Mouse (Mus musculus): Measurements from ENCODE around the gene Trim65.

Trim65 gene

GRCm38 (mm10) chr11:116130488-116131205 lies at the start of gene Trim65:
Trim65 (minus strand) TSS chr11:116131128.
- no peak for DNase-seq (ENCODE audit: extremely low read depth, low read depth, low spot score)

DNA sequence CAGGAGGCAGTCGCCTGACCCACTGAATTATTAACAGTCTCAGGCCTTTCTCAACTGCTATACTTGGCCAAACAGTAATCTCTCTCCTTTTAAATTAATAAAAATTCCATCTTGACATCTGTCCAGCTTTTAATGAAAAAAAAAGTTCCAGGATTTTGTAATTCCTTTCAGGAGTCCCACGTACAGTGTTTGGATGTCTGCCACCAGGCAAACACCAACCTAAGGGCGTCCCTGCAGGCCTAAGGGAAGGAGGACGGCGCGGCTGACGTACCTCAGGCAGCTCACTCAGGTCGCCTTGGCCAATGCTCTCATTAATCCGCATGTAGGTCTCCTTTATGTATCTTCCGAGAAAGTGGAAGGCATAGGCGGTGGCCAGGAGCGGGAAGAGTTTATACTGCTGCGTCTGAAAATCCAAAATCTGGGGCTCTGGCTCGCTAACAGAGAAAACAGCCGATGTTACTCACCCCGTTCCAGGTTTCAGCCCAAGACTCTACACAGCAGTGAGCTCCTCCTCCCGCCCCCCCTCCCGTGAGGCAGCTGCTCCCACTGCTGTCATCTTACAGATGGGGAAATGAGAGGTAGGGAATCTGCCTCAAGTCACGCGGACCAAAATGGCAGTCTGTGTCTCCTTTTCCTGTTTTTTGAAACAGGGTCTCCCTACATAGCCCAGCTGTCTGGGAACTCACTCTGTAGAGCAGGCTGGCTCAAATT lies 47.6 kb upstream of the Trim65 start:
- no peak for DNase-seq (ENCODE audit: extremely low read depth, low read depth, low spot score)

- no peak for DNase-seq (ENCODE audit: extremely low read depth, low read depth, low spot score)
Observed at GRCm38 (mm10) chr11:116176010-116176409, 45.1 kb upstream of the Trim65 start.

GRCm38 (mm10) chr11:116174775-116175448 lies 44.0 kb upstream of the Trim65 start:
- DNase-seq (ENCODE audit: extremely low read depth, low read depth, low spot score), result no peak

DNA sequence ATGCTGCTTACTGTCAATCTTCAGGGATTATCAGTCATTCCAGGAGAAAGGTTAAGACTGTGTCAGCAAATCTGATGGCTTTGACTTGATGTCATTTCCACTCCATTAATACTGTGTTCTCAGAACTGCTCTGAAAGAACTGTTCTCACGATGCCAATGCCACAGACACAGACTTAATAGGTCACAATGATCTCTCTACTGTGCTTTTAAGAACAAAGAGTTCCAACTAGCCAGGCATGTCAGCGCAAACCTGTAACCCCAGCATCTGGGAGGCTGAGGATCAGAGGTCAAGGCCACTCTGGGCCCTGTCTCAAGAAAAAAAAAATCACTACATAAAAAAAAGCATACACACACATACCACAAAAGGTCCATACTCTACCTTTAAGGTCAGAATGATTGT lies 41.0 kb upstream of the Trim65 start:
- no peak for DNase-seq (ENCODE audit: extremely low read depth, low read depth, low spot score)

DNA sequence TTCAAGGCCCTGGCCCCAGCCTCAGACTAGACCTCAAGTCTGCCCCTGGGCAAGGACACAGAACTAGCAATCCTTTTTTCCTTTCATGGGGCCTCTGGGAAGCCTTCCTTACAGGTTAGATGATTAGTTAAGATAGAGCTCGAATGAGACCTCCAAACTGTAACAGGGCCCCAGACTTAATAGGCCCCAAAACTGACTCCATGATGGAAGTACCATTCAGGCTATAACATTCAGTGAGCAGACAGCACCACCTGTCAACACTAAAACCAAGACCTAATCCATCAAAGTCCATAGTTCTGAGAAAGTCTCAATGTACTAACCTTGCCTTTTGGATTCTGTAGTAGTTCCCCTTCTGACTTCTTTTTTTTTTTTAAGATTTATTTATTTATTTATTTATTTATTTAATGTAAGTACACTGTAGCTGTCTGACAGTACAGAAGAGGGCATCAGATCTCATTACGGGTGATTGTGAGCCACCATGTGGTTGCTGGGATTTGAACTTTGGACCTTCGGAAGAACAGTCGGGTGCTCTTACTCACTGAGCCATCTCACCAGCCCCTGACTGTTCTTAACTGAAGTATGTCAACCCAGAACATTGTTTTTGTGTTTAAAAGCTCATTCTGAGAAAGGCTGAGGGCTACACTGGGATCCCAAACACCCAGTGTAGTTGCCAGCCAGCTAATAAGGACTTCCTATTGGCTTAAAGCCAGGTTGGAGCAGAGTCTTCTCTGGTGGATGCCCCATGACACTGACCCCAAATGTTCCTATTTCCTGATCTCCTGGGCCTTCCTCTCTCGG lies 39.3 kb upstream of the Trim65 start:
- no peak for DNase-seq (ENCODE audit: extremely low read depth, low read depth, low spot score)

DNA sequence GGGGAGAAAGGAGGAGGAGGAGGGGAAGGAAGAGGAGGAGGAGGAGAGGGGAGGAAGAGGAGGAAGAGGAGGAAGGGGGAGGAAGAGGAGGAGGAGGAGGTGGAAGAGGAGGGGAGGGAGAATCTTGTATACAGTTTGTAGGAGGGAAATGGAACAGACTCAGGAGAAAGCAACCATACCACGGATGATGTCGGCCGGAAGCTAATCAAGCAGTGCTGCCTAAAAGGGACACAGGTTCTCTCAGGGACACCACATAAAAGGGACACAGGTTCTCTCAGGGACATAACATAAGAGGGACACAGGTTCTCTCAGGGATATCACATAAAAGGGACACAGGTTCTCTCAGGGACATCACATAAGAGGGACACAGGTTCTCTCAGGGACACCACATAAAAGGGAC lies 38.3 kb upstream of the Trim65 start:
- no peak for DNase-seq (ENCODE audit: extremely low read depth, low read depth, low spot score)

GRCm38 (mm10) chr11:116167884-116168439 lies 37.0 kb upstream of the Trim65 start, which contains the start of gene Fbf1:
Fbf1 (minus strand) TSS chr11:116168166.
- DNase-seq (ENCODE audit: extremely low read depth, low read depth, low spot score), result no peak

- no peak for DNase-seq (ENCODE audit: extremely low read depth, low read depth, low spot score)
Observed at GRCm38 (mm10) chr11:116167232-116167631, 36.3 kb upstream of the Trim65 start.

DNA sequence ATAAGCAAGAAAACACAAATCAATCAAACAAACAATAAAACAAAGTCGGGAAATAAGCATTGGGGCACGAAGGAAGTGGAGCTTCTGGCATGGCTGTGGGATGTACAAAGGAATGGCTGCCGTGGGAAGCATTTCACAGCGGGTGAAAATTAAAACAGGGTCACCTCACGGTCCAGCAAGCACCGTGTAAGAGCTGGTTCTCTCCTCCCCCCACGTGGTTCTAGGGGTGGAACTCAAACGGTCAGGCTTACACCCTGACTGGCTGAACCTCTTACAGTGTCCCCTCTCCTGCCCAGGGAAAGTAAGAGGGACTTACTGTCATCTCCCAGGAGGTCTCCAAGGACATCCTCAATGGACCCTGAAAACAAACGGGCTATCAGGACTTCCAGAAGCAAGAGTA lies 32.1 kb upstream of the Trim65 start:
- DNase-seq (ENCODE audit: extremely low read depth, low read depth, low spot score), result no peak

- no peak for DNase-seq (ENCODE audit: extremely low read depth, low read depth, low spot score)
Observed at GRCm38 (mm10) chr11:116162146-116162545, 31.2 kb upstream of the Trim65 start.

GRCm38 (mm10) chr11:116161312-116161711 lies 30.4 kb upstream of the Trim65 start:
- peak; percentile 88 for DNase-seq (ENCODE audit: extremely low read depth, low read depth, low spot score)

DNA sequence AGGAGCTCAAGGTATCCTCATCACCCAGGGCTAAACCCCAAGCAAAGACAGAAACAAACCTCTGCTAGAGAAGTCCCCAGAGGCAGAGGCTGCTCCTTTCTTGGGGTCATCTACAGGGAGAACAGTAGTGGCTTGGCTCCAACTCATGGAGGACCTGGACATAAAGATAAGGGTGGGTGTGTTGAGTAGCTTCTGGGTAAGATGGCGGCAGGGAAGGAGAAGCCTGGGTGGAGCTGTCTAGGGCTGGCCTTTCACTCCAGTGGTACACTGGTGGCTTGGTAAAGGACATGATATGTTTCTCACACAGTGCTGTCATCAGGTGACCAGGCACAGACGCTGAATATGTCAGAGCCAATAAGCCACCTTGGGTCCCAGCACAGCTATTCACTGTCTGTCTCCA lies 20.0 kb upstream of the Trim65 start:
- DNase-seq (ENCODE audit: extremely low read depth, low read depth, low spot score), result no peak

DNA sequence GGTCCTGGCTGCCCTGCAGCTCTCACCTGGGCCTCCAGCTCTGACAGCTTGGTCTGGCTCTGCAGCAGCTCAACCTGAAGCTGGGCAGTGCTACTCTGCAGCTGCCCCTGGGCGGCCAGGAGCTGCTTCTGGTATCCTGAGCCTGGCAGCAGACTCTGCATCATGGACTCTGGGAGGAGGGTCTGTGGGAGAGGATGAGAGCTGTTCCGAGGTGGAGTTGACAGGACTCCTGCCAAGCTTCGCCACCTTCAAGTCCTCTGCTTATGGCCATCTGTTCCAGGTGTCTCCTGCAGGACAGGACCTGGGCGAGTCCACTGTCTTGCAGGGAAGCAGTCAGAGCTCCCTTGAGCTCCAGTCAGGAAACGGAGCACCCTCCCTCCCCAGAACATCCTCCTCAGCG lies 18.4 kb upstream of the Trim65 start:
- no peak for DNase-seq (ENCODE audit: extremely low read depth, low read depth, low spot score)

GRCm38 (mm10) chr11:116148761-116149221 lies 17.9 kb upstream of the Trim65 start:
- DNase-seq (ENCODE audit: extremely low read depth, low read depth, low spot score), result no peak

- DNase-seq (ENCODE audit: extremely low read depth, low read depth, low spot score), result no peak
Observed at GRCm38 (mm10) chr11:116146294-116146985, 15.5 kb upstream of the Trim65 start.

GRCm38 (mm10) chr11:116145481-116146293 lies 14.8 kb upstream of the Trim65 start:
- DNase-seq (ENCODE audit: extremely low read depth, low read depth, low spot score), result no peak

DNA sequence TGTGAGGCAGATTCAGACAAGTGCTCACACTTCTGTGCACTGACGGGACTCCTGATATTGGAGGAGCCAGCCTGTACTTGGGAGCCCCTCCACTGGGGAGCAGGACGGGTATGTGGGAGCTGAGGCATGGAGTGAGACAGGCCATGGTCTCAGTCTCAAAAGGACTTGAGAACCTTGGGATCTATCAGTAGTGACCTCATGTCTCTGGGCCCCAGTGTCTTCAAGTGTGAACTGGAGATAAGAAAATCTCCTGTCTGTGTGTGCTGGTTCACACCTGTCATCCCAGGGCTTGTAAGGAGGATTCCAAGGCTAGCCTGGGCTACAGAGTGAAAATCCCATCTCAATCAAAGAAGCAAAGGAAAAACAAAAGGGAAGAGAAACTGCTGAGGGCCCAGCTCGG lies 12.5 kb upstream of the Trim65 start:
- no peak for DNase-seq (ENCODE audit: extremely low read depth, low read depth, low spot score)
